Mouse (Mus musculus): Measurements from ENCODE around the gene Dpp6. TPM values are rescaled to one million over a fixed set of nuclear protein-coding genes. Genes with fewer than 3 reads are reported as not detected.

Dpp6 gene
- total RNA-seq, 2 experiments from 2014 or later, result 254 to 263 TPM

GRCm38 (mm10) chr5:26969941-26970590 lies 153.1 kb downstream of the Dpp6 start:
- DNase-seq, result no peak

- DNase-seq, result no peak
Measured at GRCm38 (mm10) chr5:26973166-26973565, 156.2 kb downstream of the Dpp6 start.

- DNase-seq, result no peak
Measured at GRCm38 (mm10) chr5:26979348-26979747, 162.3 kb downstream of the Dpp6 start.

- DNase-seq, result no peak
Measured at GRCm38 (mm10) chr5:26979755-26980154, 162.8 kb downstream of the Dpp6 start.

GRCm38 (mm10) chr5:26985114-26985513 lies 168.1 kb downstream of the Dpp6 start:
- DNase-seq, result no peak

GRCm38 (mm10) chr5:26991587-26991986 lies 174.6 kb downstream of the Dpp6 start:
- DNase-seq, result no peak

- no peak for DNase-seq
Measured at GRCm38 (mm10) chr5:27003537-27003936, 186.5 kb downstream of the Dpp6 start.

GRCm38 (mm10) chr5:27009157-27009556 lies 192.2 kb downstream of the Dpp6 start:
- no peak for DNase-seq

- no peak for DNase-seq
Measured at GRCm38 (mm10) chr5:27010582-27010981, 193.6 kb downstream of the Dpp6 start.

- DNase-seq, result no peak
Measured at GRCm38 (mm10) chr5:27018314-27018956, 201.4 kb downstream of the Dpp6 start.

GRCm38 (mm10) chr5:27028611-27029010 lies 211.6 kb downstream of the Dpp6 start:
- DNase-seq, result no peak

- no peak for DNase-seq
Measured at GRCm38 (mm10) chr5:27029784-27030183, 212.8 kb downstream of the Dpp6 start.

- no peak for DNase-seq
Measured at GRCm38 (mm10) chr5:27034858-27035257, 217.9 kb downstream of the Dpp6 start.

- DNase-seq, result no peak
Measured at GRCm38 (mm10) chr5:27035291-27035690, 218.3 kb downstream of the Dpp6 start.

GRCm38 (mm10) chr5:27035891-27036290 lies 218.9 kb downstream of the Dpp6 start:
- peak in 1 of 2 experiments; percentile 32 for DNase-seq

- DNase-seq, result no peak
Measured at GRCm38 (mm10) chr5:27037796-27038195, 220.8 kb downstream of the Dpp6 start.

GRCm38 (mm10) chr5:27048167-27048566 lies 231.2 kb downstream of the Dpp6 start:
- peak; percentile 74 to 79 for DNase-seq

- peak in 1 of 2 experiments; percentile 27 for DNase-seq
Measured at GRCm38 (mm10) chr5:27048926-27049325, 231.9 kb downstream of the Dpp6 start.

- peak; percentile 50 to 52 for DNase-seq
Measured at GRCm38 (mm10) chr5:27049341-27050091, 232.5 kb downstream of the Dpp6 start.

- no peak for DNase-seq
Measured at GRCm38 (mm10) chr5:27051250-27051649, 234.2 kb downstream of the Dpp6 start.

GRCm38 (mm10) chr5:27052441-27052840 lies 235.4 kb downstream of the Dpp6 start:
- no peak for DNase-seq

GRCm38 (mm10) chr5:27056436-27056835 lies 239.4 kb downstream of the Dpp6 start:
- DNase-seq, result no peak

GRCm38 (mm10) chr5:27060114-27060513 lies 243.1 kb downstream of the Dpp6 start:
- DNase-seq, result no peak

GRCm38 (mm10) chr5:27063871-27064270 lies 246.9 kb downstream of the Dpp6 start:
- DNase-seq, result no peak
